Mouse (Mus musculus) intestine, embryonic 15.5 days (tissue): ENCODE measurements at regions not wholly inside any gene's neighbourhood (a gene's known extent, or its start where the extent isn't known, plus 50 kb on each side); places are given as distances from the start of the nearest gene placed in this dataset.

ENCODE experiments used
- ATAC-seq: fragments of 200-750 bp; cut with Nextera tagmentation; 2 replicates; pipeline ENCODE4 v1.8.0; 2017; ENCODE audit warnings: moderate TSS enrichment, moderate library complexity
- H3K27ac ChIP-seq: fragments of 300-500 bp; sonication (generic); 2 replicates; pipeline ENCODE4 v1.5.1; 2015; ENCODE audit warnings: mild to moderate bottlenecking, inconsistent platforms
- H3K27me3 ChIP-seq: fragments of 300-500 bp; sonication (generic); replicated peaks from 2 replicates; pipeline ENCODE4 v1.6.1; 2015; ENCODE audit warnings: inconsistent platforms
- H3K36me3 ChIP-seq: fragments of 300-500 bp; sonication (generic); 2 replicates; pipeline ENCODE4 v1.6.1; 2015; ENCODE audit warnings: inconsistent platforms
- H3K4me1 ChIP-seq: fragments of 300-500 bp; sonication (generic); replicated peaks from 2 replicates; pipeline ENCODE4 v1.6.1; 2015; ENCODE audit warnings: inconsistent platforms
- H3K4me2 ChIP-seq: fragments of 300-500 bp; sonication (generic); replicated peaks from 2 replicates; pipeline ENCODE4 v1.6.1; 2015; ENCODE audit warnings: mild to moderate bottlenecking, inconsistent platforms
- H3K4me3 ChIP-seq: fragments of 300-500 bp; sonication (generic); replicated peaks from 2 replicates; pipeline ENCODE4 v1.5.1; 2015; ENCODE audit warnings: inconsistent platforms
- H3K9ac ChIP-seq: fragments of 300-500 bp; sonication (generic); 2 replicates; pipeline ENCODE4 v1.6.1; 2015; ENCODE audit warnings: inconsistent platforms
- H3K9me3 ChIP-seq: fragments of 300-500 bp; sonication (generic); 2 replicates; pipeline ENCODE4 v1.6.1; 2016; ENCODE audit warnings: inconsistent platforms
- WGBS: fragments of 180-500 bp; shearing (Covaris S2); methylation state at CpG from one replicate; pipeline ENCODE4 v1.1.7; 2015; 5-methylcytosine and 5-hydroxymethylcytosine counted together

GRCm38 (mm10) chr13:25989067-25989756 is 718.9 kb upstream of the Nrsn1 start:
- H3K9me3 ChIP-seq: no peaks in the 10 kb centered on the region
- no peak for ATAC-seq
- 57% methylated on average over 5 of the region's 5 CpGs for WGBS
- no peaks in the 10 kb centered on the region for H3K27me3 ChIP-seq
- no peak overlapping the region for H3K4me3 ChIP-seq
- H3K4me1 ChIP-seq: no peaks in the 10 kb centered on the region
- no peak overlapping the region for H3K9ac ChIP-seq
- no peak overlapping the region for H3K27ac ChIP-seq
- no peaks in the 10 kb centered on the region for H3K36me3 ChIP-seq
- no peak overlapping the region for H3K4me2 ChIP-seq

GRCm38 (mm10) chr13:25984535-25984934 is 714.2 kb upstream of the Nrsn1 start:
- no peak overlapping the region for H3K4me2 ChIP-seq
- no peaks in the 10 kb centered on the region for H3K27me3 ChIP-seq
- no peak overlapping the region for H3K4me3 ChIP-seq
- WGBS: 78% methylated on average over 1 of the region's 1 CpGs
- ATAC-seq: no peak
- no peak overlapping the region for H3K9ac ChIP-seq
- no peak overlapping the region for H3K27ac ChIP-seq
- no peaks in the 10 kb centered on the region for H3K36me3 ChIP-seq
- H3K9me3 ChIP-seq: no peaks in the 10 kb centered on the region
- no peaks in the 10 kb centered on the region for H3K4me1 ChIP-seq

- ATAC-seq: no peak
- no peak overlapping the region for H3K4me2 ChIP-seq
- H3K27me3 ChIP-seq: no peaks in the 10 kb centered on the region
- H3K4me1 ChIP-seq: no peaks in the 10 kb centered on the region
- H3K9me3 ChIP-seq: no peaks in the 10 kb centered on the region
- WGBS: 84% methylated on average over 1 of the region's 1 CpGs
- H3K4me3 ChIP-seq: no peak overlapping the region
- no peak overlapping the region for H3K27ac ChIP-seq
- H3K9ac ChIP-seq: no peak overlapping the region
- H3K36me3 ChIP-seq: no peaks in the 10 kb centered on the region
Measured at GRCm38 (mm10) chr13:25983659-25984058, 713.4 kb upstream of the Nrsn1 start.

- Histone ChIP-seq H3K9ac (no peak overlapping the region), H3K27me3 (no peaks in the 10 kb centered on the region), H3K4me1 (no peaks in the 10 kb centered on the region), H3K9me3 (no peaks in the 10 kb centered on the region), H3K36me3 (no peaks in the 10 kb centered on the region), H3K4me2 (no peak overlapping the region), H3K27ac (no peak overlapping the region), H3K4me3 (no peak overlapping the region)
- ATAC-seq: no peak
- WGBS: 66% methylated on average over 1 of the region's 1 CpGs
Measured at GRCm38 (mm10) chr13:25978648-25979047, 708.3 kb upstream of the Nrsn1 start.

- H3K9ac ChIP-seq: no peak overlapping the region
- H3K4me2 ChIP-seq: no peak overlapping the region
- H3K27ac ChIP-seq: no peak overlapping the region
- H3K27me3 ChIP-seq: no peaks in the 10 kb centered on the region
- ATAC-seq: no peak
- no peak overlapping the region for H3K4me3 ChIP-seq
- no peaks in the 10 kb centered on the region for H3K36me3 ChIP-seq
- H3K4me1 ChIP-seq: no peaks in the 10 kb centered on the region
- H3K9me3 ChIP-seq: no peaks in the 10 kb centered on the region
Measured at GRCm38 (mm10) chr13:25958592-25958991, 688.3 kb upstream of the Nrsn1 start.

- no peak for ATAC-seq
Measured at GRCm38 (mm10) chr13:25958153-25958466, 687.8 kb upstream of the Nrsn1 start.

GRCm38 (mm10) chr13:25957451-25958152 is 687.3 kb upstream of the Nrsn1 start:
- no peaks in the 10 kb centered on the region for H3K27me3 ChIP-seq
- H3K9ac ChIP-seq: no peak overlapping the region
- H3K4me3 ChIP-seq: no peak overlapping the region
- H3K4me1 ChIP-seq: no peaks in the 10 kb centered on the region
- H3K27ac ChIP-seq: no peak overlapping the region
- WGBS: 41% methylated on average over 4 of the region's 4 CpGs
- no peak for ATAC-seq
- H3K4me2 ChIP-seq: no peak overlapping the region
- H3K36me3 ChIP-seq: no peaks in the 10 kb centered on the region
- no peaks in the 10 kb centered on the region for H3K9me3 ChIP-seq

More at GRCm38 (mm10) chr13:25958153-25958466, 687.8 kb upstream of the Nrsn1 start:
- Histone ChIP-seq H3K9ac (no peak overlapping the region), H3K4me3 (no peak overlapping the region), H3K9me3 (no peaks in the 10 kb centered on the region), H3K27me3 (no peaks in the 10 kb centered on the region), H3K27ac (no peak overlapping the region), H3K4me1 (no peaks in the 10 kb centered on the region), H3K4me2 (no peak overlapping the region), H3K36me3 (no peaks in the 10 kb centered on the region)
- 56% methylated on average over 4 of the region's 4 CpGs for WGBS

- no peak overlapping the region for H3K9ac ChIP-seq
- no peak overlapping the region for H3K27ac ChIP-seq
- 84% methylated on average over 1 of the region's 1 CpGs for WGBS
- H3K4me3 ChIP-seq: no peak overlapping the region
- H3K4me1 ChIP-seq: no peaks in the 10 kb centered on the region
- no peak for ATAC-seq
- no peak overlapping the region for H3K4me2 ChIP-seq
- no peaks in the 10 kb centered on the region for H3K9me3 ChIP-seq
- H3K36me3 ChIP-seq: no peaks in the 10 kb centered on the region
- H3K27me3 ChIP-seq: no peaks in the 10 kb centered on the region
Measured at GRCm38 (mm10) chr13:25937631-25938030, 667.3 kb upstream of the Nrsn1 start.

- no peak overlapping the region for H3K4me3 ChIP-seq
- no peaks in the 10 kb centered on the region for H3K9me3 ChIP-seq
- H3K4me1 ChIP-seq: no peaks in the 10 kb centered on the region
- H3K4me2 ChIP-seq: no peak overlapping the region
- no peaks in the 10 kb centered on the region for H3K27me3 ChIP-seq
- no peak overlapping the region for H3K9ac ChIP-seq
- 27% methylated on average over 3 of the region's 3 CpGs for WGBS
- H3K36me3 ChIP-seq: no peaks in the 10 kb centered on the region
- no peak for ATAC-seq
- H3K27ac ChIP-seq: no peak overlapping the region
Measured at GRCm38 (mm10) chr13:25933783-25934182, 663.5 kb upstream of the Nrsn1 start.

- H3K27ac ChIP-seq: no peak overlapping the region
- no peak overlapping the region for H3K4me2 ChIP-seq
- H3K9ac ChIP-seq: no peak overlapping the region
- H3K4me1 ChIP-seq: no peaks in the 10 kb centered on the region
- 29% methylated on average over 3 of the region's 3 CpGs for WGBS
- no peaks in the 10 kb centered on the region for H3K36me3 ChIP-seq
- ATAC-seq: no peak
- H3K9me3 ChIP-seq: no peaks in the 10 kb centered on the region
- H3K27me3 ChIP-seq: no peaks in the 10 kb centered on the region
- no peak overlapping the region for H3K4me3 ChIP-seq
Measured at GRCm38 (mm10) chr13:25933246-25933645, 662.9 kb upstream of the Nrsn1 start.

- H3K4me2 ChIP-seq: no peak overlapping the region
- H3K4me3 ChIP-seq: no peak overlapping the region
- H3K27me3 ChIP-seq: no peaks in the 10 kb centered on the region
- H3K27ac ChIP-seq: no peak overlapping the region
- no peaks in the 10 kb centered on the region for H3K9me3 ChIP-seq
- no peaks in the 10 kb centered on the region for H3K36me3 ChIP-seq
- WGBS: 2% methylated on average over 1 of the region's 1 CpGs
- H3K9ac ChIP-seq: no peak overlapping the region
- H3K4me1 ChIP-seq: no peaks in the 10 kb centered on the region
- peak; percentile 78 for ATAC-seq
Measured at GRCm38 (mm10) chr13:25932810-25933209, 662.5 kb upstream of the Nrsn1 start.

- Histone ChIP-seq H3K9me3 (no peaks in the 10 kb centered on the region), H3K4me1 (no peaks in the 10 kb centered on the region), H3K36me3 (no peaks in the 10 kb centered on the region), H3K4me2 (no peak overlapping the region), H3K27me3 (no peaks in the 10 kb centered on the region), H3K9ac (no peak overlapping the region), H3K4me3 (no peak overlapping the region), H3K27ac (no peak overlapping the region)
- ATAC-seq: no peak
- WGBS: 76% methylated on average over 2 of the region's 2 CpGs
Measured at GRCm38 (mm10) chr13:25932365-25932764, 662.1 kb upstream of the Nrsn1 start.

- no peak for ATAC-seq
- H3K9ac ChIP-seq: no peak overlapping the region
- H3K4me2 ChIP-seq: no peak overlapping the region
- no peaks in the 10 kb centered on the region for H3K4me1 ChIP-seq
- no peaks in the 10 kb centered on the region for H3K9me3 ChIP-seq
- 90% methylated on average over 5 of the region's 5 CpGs for WGBS
- no peaks in the 10 kb centered on the region for H3K36me3 ChIP-seq
- no peaks in the 10 kb centered on the region for H3K27me3 ChIP-seq
- no peak overlapping the region for H3K4me3 ChIP-seq
- no peak overlapping the region for H3K27ac ChIP-seq
Measured at GRCm38 (mm10) chr13:25925685-25926084, 655.4 kb upstream of the Nrsn1 start.
